Mouse (Mus musculus) neural tube, embryonic 12.5 days (tissue): ENCODE results near the gene Gzmn. TPM values are rescaled to one million over a fixed set of nuclear protein-coding genes. Genes with fewer than 3 reads are reported as not detected.
"Not testable (repeated sequence)": the region's sequence is repeated elsewhere in the genome, so short reads cannot be mapped to it uniquely, and the experiment has no call there.

Experiments used
- ATAC-seq: fragments of 200-750 bp; cut with Nextera tagmentation; 2 replicates; pipeline ENCODE4 v1.8.0; 2017; ENCODE audit warnings: low read depth, mild to moderate bottlenecking, moderate TSS enrichment, moderate library complexity; ENCODE audit not compliant: low FRiP score
- H3K27ac ChIP-seq: fragments of 300-500 bp; sonication (generic); 2 replicates; pipeline ENCODE4 v1.5.1; 2016
- H3K27me3 ChIP-seq: fragments of 300-500 bp; sonication (generic); replicated peaks from 2 replicates; pipeline ENCODE4 v1.6.1; 2016; ENCODE audit warnings: mild to moderate bottlenecking
- H3K36me3 ChIP-seq: fragments of 300-500 bp; sonication (generic); 2 replicates; pipeline ENCODE4 v1.6.1; 2016; ENCODE audit warnings: mild to moderate bottlenecking
- H3K4me1 ChIP-seq: fragments of 300-500 bp; sonication (generic); 2 replicates; pipeline ENCODE4 v1.6.1; 2016
- H3K4me2 ChIP-seq: fragments of 300-500 bp; sonication (generic); replicated peaks from 2 replicates; pipeline ENCODE4 v1.6.1; 2016; ENCODE audit warnings: mild to moderate bottlenecking
- H3K4me3 ChIP-seq: fragments of 300-500 bp; sonication (generic); 2 replicates; pipeline ENCODE4 v1.5.1; 2016
- H3K9ac ChIP-seq: fragments of 300-500 bp; sonication (generic); 2 replicates; pipeline ENCODE4 v1.6.1; 2016; ENCODE audit warnings: mild to moderate bottlenecking
- H3K9me3 ChIP-seq: fragments of 300-500 bp; sonication (generic); 2 replicates; pipeline ENCODE4 v1.6.1; 2016; ENCODE audit warnings: mild to moderate bottlenecking
- WGBS: fragments of 180-500 bp; shearing (Covaris S2); methylation state at CpG from one replicate; pipeline ENCODE4 v1.1.7; 2016; 5-methylcytosine and 5-hydroxymethylcytosine counted together
- polyA plus RNA-seq: library from polyadenylated mRNA; unstranded; fragments of >200 nt; fragmentation: Nextera tagmentation; extraction: Ambion mirVana; gene quantifications from 2 replicates; pipeline ENCODE4 v1.2.1, GENCODE M21; 2016

Gzmn gene
- polyA plus RNA-seq, 1 experiment from 2014 or later: not detected

DNA sequence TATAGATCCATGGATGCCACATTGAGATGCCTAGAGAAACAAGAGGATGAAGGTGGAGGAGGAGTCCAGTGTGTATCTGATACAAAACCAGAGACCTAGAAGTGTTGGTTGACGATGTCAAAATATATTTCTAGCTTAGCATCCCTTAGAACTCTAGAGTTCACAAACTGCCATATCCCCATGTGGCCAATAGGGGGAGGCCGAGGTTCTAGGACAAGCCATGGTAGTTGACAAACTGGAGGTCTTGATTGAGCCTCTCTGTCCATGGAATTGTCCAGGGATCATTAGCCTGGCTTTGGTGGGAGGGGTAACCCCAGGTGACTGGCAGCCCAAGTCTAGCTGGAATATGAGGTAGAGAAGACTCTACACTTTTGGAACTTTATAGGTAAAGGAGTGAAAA is 19.1 kb downstream of the Gzmn start:
- no peak for ATAC-seq
- Histone ChIP-seq H3K27ac (no peak overlapping the region), H3K4me2 (no peak overlapping the region), H3K36me3 (no peaks in the 10 kb centered on the region), H3K27me3 (no peaks in the 10 kb centered on the region), H3K4me1 (no peaks in the 10 kb centered on the region), H3K9ac (no peak overlapping the region), H3K9me3 (no peaks in the 10 kb centered on the region), H3K4me3 (no peak overlapping the region)
- WGBS: 66% methylated on average over 2 of the region's 2 CpGs

DNA sequence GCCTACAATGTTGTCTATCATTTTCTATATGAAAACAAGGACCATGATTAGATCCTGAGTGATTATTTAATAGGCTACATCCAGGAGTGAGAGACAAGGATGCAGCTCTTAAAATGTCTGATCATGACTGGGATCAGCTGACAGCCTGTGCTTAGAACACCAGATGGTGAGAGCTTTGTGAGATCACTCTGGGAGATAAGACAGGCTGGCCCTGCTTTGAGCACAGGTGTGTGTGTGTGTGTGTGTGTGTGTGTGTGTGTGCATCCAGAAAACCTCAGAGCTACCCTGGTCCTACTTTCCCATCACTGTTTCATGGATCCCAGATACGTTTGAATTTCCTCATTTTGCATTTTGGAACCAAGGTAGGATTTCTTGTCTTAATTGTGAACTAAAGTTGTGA is 40.7 kb downstream of the Gzmn start:
- WGBS: 79% methylated on average over 1 of the region's 1 CpGs
- H3K4me3 ChIP-seq, H3K9ac ChIP-seq, H3K4me2 ChIP-seq, H3K4me1 ChIP-seq, H3K36me3 ChIP-seq, H3K27me3 ChIP-seq, ATAC-seq, H3K27ac ChIP-seq, H3K9me3 ChIP-seq: not testable (repeated sequence)

DNA sequence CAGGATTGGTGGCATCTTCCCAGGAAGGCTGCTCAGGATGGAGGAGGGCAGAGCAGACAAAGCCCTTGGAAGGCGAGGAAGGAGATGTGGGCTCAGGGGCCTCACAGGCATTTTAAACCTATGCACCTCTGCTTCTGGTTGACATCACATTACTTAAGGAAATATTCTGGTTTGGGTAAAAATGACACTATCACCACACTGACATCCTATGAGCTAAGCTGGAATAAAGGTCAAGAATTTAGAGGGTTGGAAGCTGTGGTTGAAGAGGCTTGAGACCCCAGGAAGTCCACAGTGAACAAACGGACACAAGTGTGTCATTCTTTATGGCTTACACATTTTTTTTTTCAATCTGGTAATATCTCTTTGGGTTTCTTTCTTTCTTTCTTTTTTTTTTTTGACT is 41.9 kb downstream of the Gzmn start, which contains the start of gene Gzmd:
TSS of gene Gzmd (minus strand) at position 101 of the 400 bp plus-strand sequence.
- WGBS: 77% methylated on average over 2 of the region's 2 CpGs
- not testable (repeated sequence) for H3K4me2 ChIP-seq, H3K27me3 ChIP-seq, H3K36me3 ChIP-seq, H3K9me3 ChIP-seq, ATAC-seq, H3K27ac ChIP-seq, H3K9ac ChIP-seq, H3K4me3 ChIP-seq, H3K4me1 ChIP-seq

DNA sequence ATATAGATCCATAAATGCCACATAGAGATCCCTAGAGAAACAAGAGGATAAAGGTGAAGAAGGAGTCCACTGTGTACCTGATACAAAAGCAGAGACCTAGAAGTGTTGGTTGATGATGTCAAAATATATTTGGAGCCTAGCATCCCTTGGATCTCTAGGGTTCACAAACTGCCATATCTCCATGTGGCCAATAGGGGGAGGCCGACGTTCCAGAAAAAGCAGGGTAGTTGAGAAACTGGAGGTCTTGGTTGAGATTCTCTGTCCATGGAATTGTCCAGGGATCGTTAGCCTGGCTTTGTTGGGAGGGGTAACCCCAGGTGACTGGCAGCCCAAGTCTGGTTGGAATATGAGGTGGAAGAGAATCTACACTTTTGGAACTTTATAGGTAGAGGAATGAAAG is 46.1 kb downstream of the Gzmn start:
- Histone ChIP-seq H3K27me3 (no peaks in the 10 kb centered on the region), H3K9me3 (no peaks in the 10 kb centered on the region), H3K4me3 (no peak overlapping the region), H3K4me2 (no peak overlapping the region), H3K9ac (no peak overlapping the region), H3K4me1 (no peaks in the 10 kb centered on the region), H3K36me3 (no peaks in the 10 kb centered on the region), H3K27ac (no peak overlapping the region)
- ATAC-seq: no peak
- 55% methylated on average over 3 of the region's 3 CpGs for WGBS

DNA sequence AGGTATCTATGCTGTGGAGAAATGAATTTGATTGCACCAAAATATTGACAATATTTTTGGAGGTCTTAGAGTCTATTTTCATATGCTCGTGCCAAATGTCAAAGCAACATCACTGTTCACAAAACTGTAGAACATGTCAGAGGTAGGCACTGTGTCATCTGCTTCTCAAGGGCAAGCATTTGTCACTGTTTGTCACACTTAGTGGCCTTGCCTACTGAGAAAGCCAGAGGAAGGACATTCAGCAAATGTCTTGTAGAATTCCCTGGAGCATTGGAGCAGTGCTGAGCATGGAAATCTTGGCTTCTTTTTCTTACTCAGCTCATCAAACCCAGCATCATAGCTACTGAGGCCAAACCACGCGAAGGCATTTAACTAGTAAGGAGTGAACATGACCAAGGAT is 50.9 kb downstream of the Gzmn start:
- no peak overlapping the region for H3K4me2 ChIP-seq
- H3K9ac ChIP-seq: no peak overlapping the region
- no peak for ATAC-seq
- H3K27me3 ChIP-seq: no peaks in the 10 kb centered on the region
- H3K4me3 ChIP-seq: no peak overlapping the region
- no peaks in the 10 kb centered on the region for H3K36me3 ChIP-seq
- no peaks in the 10 kb centered on the region for H3K4me1 ChIP-seq
- H3K9me3 ChIP-seq: no peaks in the 10 kb centered on the region
- 89% methylated on average over 3 of the region's 3 CpGs for WGBS
- H3K27ac ChIP-seq: no peak overlapping the region

DNA sequence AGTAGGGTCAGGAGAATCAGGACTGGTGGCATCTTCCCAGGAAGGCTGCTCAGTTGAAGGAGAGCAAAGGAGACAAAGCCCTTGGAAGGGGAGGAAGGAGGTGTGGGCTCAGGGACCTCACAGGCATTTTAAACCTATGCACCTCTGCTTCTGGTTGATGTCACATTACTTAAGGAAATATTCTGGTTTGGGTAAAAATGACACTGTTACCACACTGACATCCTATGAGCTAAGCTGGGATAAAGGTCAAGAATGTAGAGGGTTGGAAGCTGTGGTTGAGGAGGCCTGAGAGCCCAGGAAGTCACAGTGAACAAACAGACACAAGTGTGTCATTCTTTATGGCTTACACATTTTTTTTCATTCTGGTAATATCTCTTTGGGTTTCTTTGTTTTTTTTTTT is 53.9 kb downstream of the Gzmn start, which contains the start of gene Gzme:
TSS of gene Gzme (minus strand) at position 101 of the 400 bp plus-strand sequence.
- Histone ChIP-seq H3K9me3 (no peaks in the 10 kb centered on the region), H3K4me1 (no peaks in the 10 kb centered on the region), H3K27me3 (no peaks in the 10 kb centered on the region), H3K36me3 (no peaks in the 10 kb centered on the region), H3K27ac (no peak within 1 kb of the TSS), H3K4me2 (no peak within 1 kb of the TSS), H3K9ac (no peak within 1 kb of the TSS), H3K4me3 (no peak within 1 kb of the TSS)
- ATAC-seq: no peak

Other genes starting within 250 kb of the Gzmn start
- gene Cma1, start 229.9 kb downstream of the Gzmn start, polyA plus RNA-seq: not detected in 2 replicates
- not detected in 2 replicates for gene Cma2, start 223.6 kb downstream of the Gzmn start, polyA plus RNA-seq
- not detected in 2 replicates for gene Mcpt1, start 156.6 kb downstream of the Gzmn start, polyA plus RNA-seq
- gene Mcpt9, start 144.1 kb downstream of the Gzmn start, polyA plus RNA-seq: not detected in 2 replicates
- not detected in 2 replicates for gene Mcpt2, start 132.6 kb downstream of the Gzmn start, polyA plus RNA-seq
- not detected in 2 replicates for gene Mcpt4, start 112.3 kb downstream of the Gzmn start, polyA plus RNA-seq
- not detected in 2 replicates for gene Mcpt8, start 89.3 kb downstream of the Gzmn start, polyA plus RNA-seq
- not detected in 2 replicates for gene Ctsg, start 72.0 kb downstream of the Gzmn start, polyA plus RNA-seq
- not detected in 2 replicates for gene Gzme, start 54.0 kb downstream of the Gzmn start, polyA plus RNA-seq
- gene Gzmd, start 42.0 kb downstream of the Gzmn start, polyA plus RNA-seq: not detected in 2 replicates
- gene Gzmg, start 15.0 kb downstream of the Gzmn start, polyA plus RNA-seq: not detected in 2 replicates
- not detected in 2 replicates for gene Gzmf, start 36.8 kb upstream of the Gzmn start, polyA plus RNA-seq
- not detected in 2 replicates for gene Gzmc, start 60.1 kb upstream of the Gzmn start, polyA plus RNA-seq
- gene Gzmb, start 87.7 kb upstream of the Gzmn start, polyA plus RNA-seq: not detected in 2 replicates
- gene Atp12a, start 190.5 kb upstream of the Gzmn start, polyA plus RNA-seq: not detected in 2 replicates
- 1.4 and 1.5 TPM in 2 replicates for gene Rnf17, start 228.0 kb upstream of the Gzmn start, polyA plus RNA-seq